Comparison of ENCODE assay signal across 23 mouse cellular contexts in the genomic region with DNA sequence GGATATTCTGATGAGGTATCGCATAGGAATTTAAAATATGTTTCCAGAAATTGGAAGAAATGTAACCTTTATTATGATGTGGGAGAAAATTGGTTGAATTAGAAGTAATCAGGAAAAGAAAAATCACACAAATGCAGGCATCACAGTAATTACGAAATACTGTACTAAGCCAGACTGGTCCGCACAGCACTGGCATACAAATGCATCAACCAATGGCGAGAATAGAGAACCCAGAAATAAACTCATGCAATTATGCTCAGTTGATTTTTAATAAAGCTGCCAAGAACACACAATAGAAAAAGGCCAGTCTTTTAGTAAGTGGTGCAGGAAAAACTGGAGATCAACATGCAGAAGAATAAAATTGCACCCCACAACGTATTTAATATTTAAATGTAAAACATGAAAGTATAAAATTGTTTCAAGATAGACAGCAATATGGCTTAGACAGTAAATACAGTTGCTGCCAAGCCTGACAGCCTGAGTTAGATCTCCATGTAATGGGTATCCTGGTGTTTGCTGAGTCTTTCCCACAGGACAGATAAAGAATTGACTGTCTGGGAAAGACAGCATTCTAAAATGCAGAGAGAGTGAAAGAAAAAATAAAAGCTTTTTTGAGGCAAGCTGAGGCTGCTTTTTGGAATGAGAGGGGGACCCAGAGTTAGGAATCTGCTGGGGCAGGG.
"Had no signal": no experiment of that assay in that cellular context is flagged by ENCODE, and none has a peak within 500 bp of the region (broad histone marks: within the 10 kb centered on the region; RNA-seq: fewer than 3 reads in every experiment).

No protein-coding gene starts in this region.

- H3K9ac ChIP-seq: limb, embryonic 12.5 days; limb, embryonic 15.5 days; liver, embryonic 14.5 days; liver, postnatal 0 days; lung, embryonic 14.5 days; midbrain, embryonic 12.5 days; midbrain, embryonic 15.5 days; neural tube, embryonic 12.5 days; neural tube, embryonic 15.5 days had no signal

- H3K4me2 ChIP-seq: limb, embryonic 12.5 days; limb, embryonic 15.5 days; liver, embryonic 11.5 days; lung, embryonic 14.5 days; midbrain, embryonic 12.5 days; midbrain, embryonic 15.5 days; neural tube, embryonic 12.5 days; neural tube, embryonic 15.5 days had no signal

- H3K27me3 ChIP-seq: limb, embryonic 12.5 days; limb, embryonic 15.5 days; midbrain, embryonic 12.5 days; midbrain, embryonic 15.5 days; neural tube, embryonic 12.5 days; neural tube, embryonic 15.5 days had no signal

- DNase-seq: kidney, adult 9 months; kidney, postnatal 14 days; kidney, postnatal 4 days; liver, postnatal 0 days; lung, embryonic 14.5 days; right cerebral cortex, adult 18-20 months; right cerebral cortex, postnatal 14 days; right cerebral cortex, postnatal 4 days; thymus, adult 2 months; thymus, postnatal 14 days; thymus, postnatal 4 days had no signal

- H3K4me3 ChIP-seq: left cerebral cortex, adult 2 months; limb, embryonic 12.5 days; limb, embryonic 15.5 days; midbrain, embryonic 12.5 days; midbrain, embryonic 15.5 days; neural tube, embryonic 12.5 days; neural tube, embryonic 15.5 days had no signal

- H3K27ac ChIP-seq: left cerebral cortex, adult 2 months; limb, embryonic 12.5 days; limb, embryonic 15.5 days; liver, embryonic 14.5 days; macrophage; midbrain, embryonic 12.5 days; midbrain, embryonic 15.5 days; neural tube, embryonic 12.5 days; neural tube, embryonic 15.5 days; stomach, postnatal 0 days had no signal

- H3K9me3 ChIP-seq: limb, embryonic 12.5 days; limb, embryonic 15.5 days; midbrain, embryonic 12.5 days; midbrain, embryonic 15.5 days; neural tube, embryonic 12.5 days; neural tube, embryonic 15.5 days had no signal

- H3K4me1 ChIP-seq: limb, embryonic 12.5 days; limb, embryonic 15.5 days; midbrain, embryonic 12.5 days; midbrain, embryonic 15.5 days; neural tube, embryonic 12.5 days; neural tube, embryonic 15.5 days had no signal

- ATAC-seq: liver, postnatal 0 days; lung, postnatal 0 days; midbrain, embryonic 15.5 days had no signal

- H3K36me3 ChIP-seq: limb, embryonic 12.5 days; limb, embryonic 15.5 days; midbrain, embryonic 12.5 days; midbrain, embryonic 15.5 days; neural tube, embryonic 12.5 days; neural tube, embryonic 15.5 days had no signal
